Mouse (Mus musculus) hindbrain, embryonic 13.5 days (tissue): ENCODE measurements around the gene Trappc3. TPM values are rescaled to one million over a fixed set of nuclear protein-coding genes. Genes with fewer than 3 reads are reported as not detected.
"Not testable (repeated sequence)": the region's sequence is repeated elsewhere in the genome, so short reads cannot be mapped to it uniquely, and the experiment has no call there.

ENCODE experiments used
- ATAC-seq: fragments of 200-750 bp; cut with Nextera tagmentation; 2 replicates; pipeline ENCODE4 v1.8.0; 2017; ENCODE audit warnings: moderate TSS enrichment; ENCODE audit not compliant: low FRiP score
- H3K27ac ChIP-seq: fragments of 300-500 bp; sonication (generic); 2 replicates; pipeline ENCODE4 v1.5.1; 2015; ENCODE audit warnings: inconsistent platforms, mild to moderate bottlenecking, moderate library complexity
- H3K27me3 ChIP-seq: fragments of 300-500 bp; sonication (generic); 2 replicates; pipeline ENCODE4 v1.6.1; 2015; ENCODE audit warnings: mild to moderate bottlenecking, inconsistent platforms
- H3K36me3 ChIP-seq: fragments of 300-500 bp; sonication (generic); 2 replicates; pipeline ENCODE4 v1.6.1; 2015; ENCODE audit warnings: mild to moderate bottlenecking, inconsistent platforms
- H3K4me1 ChIP-seq: fragments of 300-500 bp; sonication (generic); replicated peaks from 2 replicates; pipeline ENCODE4 v1.6.1; 2015; ENCODE audit warnings: inconsistent platforms
- H3K4me2 ChIP-seq: fragments of 300-500 bp; sonication (generic); 2 replicates; pipeline ENCODE4 v1.6.1; 2015; ENCODE audit warnings: inconsistent platforms, mild to moderate bottlenecking, moderate library complexity
- H3K4me3 ChIP-seq: fragments of 300-500 bp; sonication (generic); 2 replicates; pipeline ENCODE4 v1.5.1; 2015; ENCODE audit warnings: mild to moderate bottlenecking, inconsistent platforms
- H3K9ac ChIP-seq: fragments of 300-500 bp; sonication (generic); 2 replicates; pipeline ENCODE4 v1.6.1; 2015; ENCODE audit warnings: mild to moderate bottlenecking, inconsistent platforms
- H3K9me3 ChIP-seq: fragments of 300-500 bp; sonication (generic); 2 replicates; pipeline ENCODE4 v1.6.1; 2016; ENCODE audit warnings: inconsistent platforms
- WGBS: fragments of 180-500 bp; shearing (Covaris S2); methylation state at CpG from one replicate; pipeline ENCODE4 v1.1.7; 2015; 5-methylcytosine and 5-hydroxymethylcytosine counted together
- polyA plus RNA-seq: library from polyadenylated mRNA; unstranded; fragments of >200 nt; fragmentation: Nextera tagmentation; extraction: Ambion mirVana; gene quantifications from 2 replicates; pipeline ENCODE4 v1.2.1, GENCODE M21; 2015

Gene Trappc3
- polyA plus RNA-seq: 160 and 168 TPM in 2 replicates

- peak; percentile 95 for ATAC-seq
- under 1% methylated on average over 46 of the region's 46 CpGs for WGBS
- H3K9ac ChIP-seq: peak within 1 kb of the TSS; percentile 91
- H3K9me3 ChIP-seq: no peaks in the 10 kb centered on the region
- H3K4me2 ChIP-seq: peak within 1 kb of the TSS; percentile 80
- H3K27ac ChIP-seq: peak within 1 kb of the TSS; percentile 70; the same call in 1 of the 2 replicates
- no peaks in the 10 kb centered on the region for H3K36me3 ChIP-seq
- peak within 1 kb of the TSS; percentile 80 for H3K4me3 ChIP-seq
- H3K27me3 ChIP-seq: no peaks in the 10 kb centered on the region
- H3K4me1 ChIP-seq: peaks cover 60% of the 10 kb centered on the region
Measured at GRCm38 (mm10) chr4:126262119-126262807, at the start of gene Trappc3. Trappc3 (plus strand) TSS chr4:126262325.

DNA sequence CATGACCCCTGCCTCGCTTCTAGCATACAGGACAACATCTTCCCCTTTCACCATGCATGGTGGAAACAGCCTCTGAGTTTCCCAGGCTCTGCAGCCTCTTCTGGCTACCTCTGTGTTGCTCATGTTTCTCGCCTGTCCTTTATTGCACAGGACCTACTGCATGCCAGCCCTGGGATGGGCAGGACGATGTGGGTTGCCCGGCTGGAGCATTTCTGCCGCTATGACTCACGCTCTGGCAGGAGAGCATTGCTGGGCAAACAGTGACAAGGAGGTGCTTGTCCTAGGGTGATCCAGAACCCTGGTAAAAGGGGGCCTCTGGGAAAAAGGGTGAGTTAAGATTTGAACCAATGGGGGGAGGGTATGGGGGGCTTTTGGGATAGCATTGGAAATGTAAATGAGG lies 44.4 kb upstream of the Trappc3 start:
- WGBS: 92% methylated on average over 6 of the region's 6 CpGs
- ATAC-seq: no peak

DNA sequence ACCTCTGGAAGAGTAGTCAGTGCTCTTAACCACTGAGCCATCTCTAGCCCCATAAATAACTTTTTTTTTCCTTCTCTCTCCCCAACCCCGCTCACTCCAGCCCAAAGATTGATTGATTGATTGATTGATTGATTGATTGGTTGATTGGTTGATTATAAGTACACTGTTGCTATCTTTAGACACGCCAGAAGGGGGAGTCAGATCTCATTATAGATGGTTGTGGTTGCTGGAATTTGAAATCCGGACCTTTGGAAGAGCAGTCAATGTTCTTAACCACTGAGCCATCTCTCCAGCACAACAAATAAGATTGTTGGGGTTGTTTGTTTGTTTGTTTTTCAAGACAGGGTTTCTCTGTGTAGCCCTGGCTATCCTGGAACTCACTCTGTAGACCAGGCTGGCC lies 42.6 kb upstream of the Trappc3 start:
- not testable (repeated sequence) for H3K36me3 ChIP-seq, H3K4me2 ChIP-seq, H3K9me3 ChIP-seq, ATAC-seq, H3K27me3 ChIP-seq, H3K4me3 ChIP-seq, H3K9ac ChIP-seq, H3K4me1 ChIP-seq, H3K27ac ChIP-seq
- WGBS: 64% methylated on average over 3 of the region's 3 CpGs

More for the DNA sequence above, 44.4 kb upstream of the Trappc3 start:
- Histone ChIP-seq H3K4me2 (no peak overlapping the region), H3K27ac (no peak overlapping the region), H3K9me3 (no peaks in the 10 kb centered on the region), H3K4me1 (no peaks in the 10 kb centered on the region), H3K9ac (no peak overlapping the region), H3K4me3 (no peak overlapping the region), H3K36me3 (no peaks in the 10 kb centered on the region), H3K27me3 (no peaks in the 10 kb centered on the region)

DNA sequence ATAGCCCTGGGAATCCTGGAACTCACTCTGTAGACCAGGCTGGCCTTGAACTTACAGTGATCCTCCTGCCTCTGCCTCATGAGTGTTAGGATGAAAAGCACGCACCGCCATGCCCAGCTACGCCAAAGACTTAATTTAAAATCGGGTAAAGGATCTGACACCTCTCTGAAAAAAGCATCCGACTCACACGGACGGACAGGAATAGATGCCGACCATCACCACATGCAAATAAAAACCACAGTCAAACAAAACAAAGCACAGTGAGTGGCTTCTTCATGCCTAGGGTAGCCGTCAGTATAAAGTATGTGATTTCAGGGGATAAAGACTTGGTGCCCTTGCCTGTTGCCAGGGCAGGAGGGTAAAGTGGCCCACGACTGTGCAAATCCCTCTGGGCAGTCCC lies 42.1 kb upstream of the Trappc3 start:
- 93% methylated on average over 10 of the region's 10 CpGs for WGBS
- no peak overlapping the region for H3K4me2 ChIP-seq
- H3K36me3 ChIP-seq: no peaks in the 10 kb centered on the region
- H3K4me3 ChIP-seq: no peak overlapping the region
- no peak overlapping the region for H3K27ac ChIP-seq
- ATAC-seq: no peak
- H3K4me1 ChIP-seq: no peaks in the 10 kb centered on the region
- H3K27me3 ChIP-seq: no peaks in the 10 kb centered on the region
- no peak overlapping the region for H3K9ac ChIP-seq
- H3K9me3 ChIP-seq: no peaks in the 10 kb centered on the region

GRCm38 (mm10) chr4:126222631-126223030 lies 39.5 kb upstream of the Trappc3 start:
- Histone ChIP-seq H3K27me3 (no peaks in the 10 kb centered on the region), H3K4me1 (peaks cover 6% of the 10 kb centered on the region), H3K4me3 (no peak overlapping the region), H3K36me3 (no peaks in the 10 kb centered on the region), H3K9me3 (no peaks in the 10 kb centered on the region), H3K4me2 (no peak overlapping the region), H3K9ac (no peak overlapping the region), H3K27ac (no peak overlapping the region)
- 87% methylated on average over 11 of the region's 11 CpGs for WGBS
- ATAC-seq: no peak

- Histone ChIP-seq H3K36me3 (peaks cover 19% of the 10 kb centered on the region), H3K4me2 (no peak overlapping the region), H3K4me3 (no peak overlapping the region), H3K9ac (no peak overlapping the region; the same call in 1 of the 2 replicates), H3K9me3 (no peaks in the 10 kb centered on the region), H3K4me1 (peaks cover 6% of the 10 kb centered on the region), H3K27me3 (no peaks in the 10 kb centered on the region), H3K27ac (no peak overlapping the region)
- 58% methylated on average over 12 of the region's 12 CpGs for WGBS
- peak; percentile 19; the same call in 1 of the 2 replicates for ATAC-seq
Measured at GRCm38 (mm10) chr4:126226640-126227039, 35.5 kb upstream of the Trappc3 start.

DNA sequence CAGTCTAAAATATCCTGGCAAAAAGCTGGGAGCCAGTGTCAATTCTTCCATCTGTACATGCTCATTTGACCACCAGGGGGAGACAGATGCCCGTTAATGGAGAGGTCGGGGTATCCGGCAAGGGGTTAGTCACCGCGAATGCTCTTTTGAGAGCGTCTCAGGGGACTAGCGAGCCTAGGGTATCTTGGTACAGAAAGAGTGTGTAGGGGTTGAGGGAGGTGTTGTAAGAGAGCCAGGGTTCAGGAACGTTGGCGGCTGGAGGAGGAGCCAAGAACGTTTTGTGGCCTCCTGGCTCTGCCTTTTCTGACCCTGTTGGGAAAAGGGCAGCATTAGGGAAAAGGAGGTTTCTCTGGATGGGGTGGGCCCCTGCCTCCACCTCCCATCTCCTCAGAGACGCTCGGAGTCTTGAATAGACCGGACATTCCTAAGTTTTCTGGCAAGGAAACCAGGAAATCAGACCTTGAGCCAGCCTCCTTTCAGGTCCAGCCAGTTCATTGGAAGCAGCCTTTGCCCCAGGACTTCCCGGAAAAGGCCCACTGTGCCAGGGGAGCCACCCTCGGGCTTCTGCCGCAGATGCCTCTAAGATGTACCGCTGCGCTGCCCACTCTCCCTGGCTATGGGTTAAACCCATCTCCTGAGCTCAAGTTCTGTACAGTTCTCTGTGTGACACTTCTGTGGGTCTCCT lies 34.9 kb upstream of the Trappc3 start:
- peak; percentile 81 for ATAC-seq
- peak overlapping the region; percentile 23; the same call in 1 of the 2 replicates for H3K4me3 ChIP-seq
- peaks cover 6% of the 10 kb centered on the region for H3K4me1 ChIP-seq
- no peaks in the 10 kb centered on the region for H3K27me3 ChIP-seq
- H3K9me3 ChIP-seq: no peaks in the 10 kb centered on the region
- 7% methylated on average over 18 of the region's 18 CpGs for WGBS
- 0 out of 2 replicates have a peak overlapping the region, but pooled peaks have one; percentile 14 for H3K9ac ChIP-seq
- H3K4me2 ChIP-seq: peak overlapping the region; percentile 45
- H3K27ac ChIP-seq: peak overlapping the region; percentile 23; the same call in 1 of the 2 replicates
- peaks cover 25% of the 10 kb centered on the region for H3K36me3 ChIP-seq

GRCm38 (mm10) chr4:126228144-126228543 lies 34.0 kb upstream of the Trappc3 start:
- Histone ChIP-seq H3K36me3 (peaks cover 34% of the 10 kb centered on the region), H3K9me3 (no peaks in the 10 kb centered on the region), H3K4me2 (no peak overlapping the region), H3K4me3 (no peak overlapping the region), H3K27me3 (no peaks in the 10 kb centered on the region), H3K4me1 (peaks cover 6% of the 10 kb centered on the region), H3K9ac (no peak overlapping the region), H3K27ac (no peak overlapping the region)
- WGBS: 16% methylated on average over 5 of the region's 5 CpGs
- ATAC-seq: no peak

DNA sequence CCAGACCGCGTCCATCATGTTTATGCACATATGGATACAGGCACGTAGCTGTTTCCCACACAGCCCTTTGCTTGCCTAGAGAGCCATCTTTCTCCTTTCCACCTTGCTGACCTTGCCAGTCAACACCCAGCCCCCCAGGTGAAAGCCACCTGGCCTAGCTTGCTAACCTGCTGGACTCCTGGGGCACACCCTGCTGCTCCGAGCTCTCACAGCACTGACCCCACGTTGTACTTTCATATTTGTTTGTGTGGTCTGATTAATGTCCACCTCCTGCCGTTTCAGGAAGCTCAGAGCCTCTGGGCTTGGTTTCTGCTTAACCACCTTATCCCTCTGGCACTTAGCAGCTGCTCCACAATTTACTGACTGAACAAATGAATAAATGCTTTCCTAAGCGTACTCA lies 32.2 kb upstream of the Trappc3 start:
- Histone ChIP-seq H3K4me3 (no peak overlapping the region), H3K4me2 (no peak overlapping the region), H3K36me3 (peaks cover 52% of the 10 kb centered on the region), H3K27ac (0 out of 2 replicates have a peak overlapping the region, but pooled peaks have one; percentile 13), H3K27me3 (no peaks in the 10 kb centered on the region), H3K4me1 (peaks cover 6% of the 10 kb centered on the region), H3K9ac (no peak overlapping the region; the same call in 1 of the 2 replicates), H3K9me3 (no peaks in the 10 kb centered on the region)
- ATAC-seq: no peak
- 70% methylated on average over 7 of the region's 7 CpGs for WGBS

- Histone ChIP-seq H3K4me1 (peaks cover 11% of the 10 kb centered on the region), H3K9me3 (no peaks in the 10 kb centered on the region), H3K4me2 (no peak overlapping the region), H3K4me3 (no peak overlapping the region), H3K36me3 (peaks cover 91% of the 10 kb centered on the region), H3K27me3 (no peaks in the 10 kb centered on the region), H3K9ac (no peak overlapping the region), H3K27ac (no peak overlapping the region)
- 91% methylated on average over 29 of the region's 29 CpGs for WGBS
- no peak for ATAC-seq
Measured at GRCm38 (mm10) chr4:126233676-126234308, 28.3 kb upstream of the Trappc3 start.

- H3K4me3 ChIP-seq: no peak overlapping the region
- no peak overlapping the region for H3K4me2 ChIP-seq
- no peak overlapping the region for H3K27ac ChIP-seq
- peaks cover 98% of the 10 kb centered on the region for H3K36me3 ChIP-seq
- peaks cover 11% of the 10 kb centered on the region for H3K4me1 ChIP-seq
- H3K9ac ChIP-seq: no peak overlapping the region
- no peaks in the 10 kb centered on the region for H3K27me3 ChIP-seq
- WGBS: 85% methylated on average over 18 of the region's 18 CpGs
- H3K9me3 ChIP-seq: no peaks in the 10 kb centered on the region
- ATAC-seq: no peak
Measured at GRCm38 (mm10) chr4:126234496-126235175, 27.5 kb upstream of the Trappc3 start.

DNA sequence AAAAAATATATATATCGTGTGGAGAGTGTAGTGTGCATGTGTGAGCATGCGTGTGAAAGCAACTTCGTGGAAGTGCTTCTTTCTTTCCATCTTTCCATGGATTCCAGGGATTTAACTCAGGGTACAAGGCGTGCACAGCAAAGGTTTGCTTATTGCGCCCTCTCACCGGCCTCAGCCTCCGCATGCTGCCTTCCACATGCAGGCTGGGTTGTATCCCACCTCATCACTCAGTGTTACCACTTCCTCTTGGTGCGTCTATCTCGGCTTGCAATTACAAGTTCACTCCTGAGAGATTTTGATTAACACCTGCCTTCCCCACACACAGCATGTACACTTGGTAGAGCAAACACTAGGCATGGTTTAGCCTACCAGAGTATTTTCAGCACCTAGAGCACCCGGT lies 26.9 kb upstream of the Trappc3 start:
- Histone ChIP-seq H3K9me3 (no peaks in the 10 kb centered on the region), H3K4me2 (no peak overlapping the region), H3K4me1 (peaks cover 11% of the 10 kb centered on the region), H3K4me3 (no peak overlapping the region), H3K36me3 (peaks cover 99% of the 10 kb centered on the region), H3K9ac (no peak overlapping the region), H3K27ac (no peak overlapping the region), H3K27me3 (no peaks in the 10 kb centered on the region)
- WGBS: 96% methylated on average over 10 of the region's 10 CpGs
- ATAC-seq: no peak
